Mouse (Mus musculus) hematopoietic stem cell, adult 5-6 weeks (primary cell): ENCODE measurements around the gene Eri3. TPM values are rescaled to one million over a fixed set of nuclear protein-coding genes. Genes with fewer than 3 reads are reported as not detected.

Experiments used
- ATAC-seq, 2 experiments: fragments of 125-278 bp in 1 of 2; replicated peaks in 1 of 2; 2 replicates each; pipeline ENCODE4 v1.8.0; 2016 to 2017; ENCODE audit warnings: inconsistent platforms in 2 of 2, mild to moderate bottlenecking in 2 of 2, moderate number of reproducible peaks in 2 of 2, low read depth in 1 of 2, moderate TSS enrichment in 1 of 2; ENCODE audit not compliant: low FRiP score in 2 of 2, poor library complexity in 2 of 2, severe bottlenecking in 2 of 2, insufficient read depth in 1 of 2, low TSS enrichment in 1 of 2
- total RNA-seq: library from RNA; stranded (forward); fragments of 172-1452, 232-1000 nt; gene quantifications from 2 replicates; pipeline ENCODE4 v1.2.3, GENCODE M21; 2017

Eri3 gene
- total RNA-seq, 1 experiment from 2014 or later, result 28.2 TPM

DNA sequence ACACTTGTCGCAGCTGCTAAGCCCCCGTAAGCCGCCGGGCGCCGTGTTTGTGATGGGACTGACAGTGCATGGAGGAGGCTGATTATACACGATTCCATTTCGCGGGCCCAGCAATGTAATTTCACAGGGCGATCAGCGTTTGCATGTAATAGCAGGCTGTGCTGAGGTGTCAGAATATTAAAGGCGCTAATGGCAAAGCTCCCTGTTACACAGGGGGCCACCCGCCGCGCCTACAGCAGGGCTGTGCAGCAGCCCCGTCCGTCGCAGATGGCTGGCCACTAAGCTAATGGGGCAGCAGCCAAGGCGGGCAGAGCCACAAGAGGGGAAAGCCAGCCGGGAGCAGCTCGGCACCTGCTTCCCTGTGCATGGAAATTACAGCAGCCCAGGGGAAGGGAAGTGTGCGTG, 94.9 kb downstream of the Eri3 start:
- no peak for ATAC-seq

DNA sequence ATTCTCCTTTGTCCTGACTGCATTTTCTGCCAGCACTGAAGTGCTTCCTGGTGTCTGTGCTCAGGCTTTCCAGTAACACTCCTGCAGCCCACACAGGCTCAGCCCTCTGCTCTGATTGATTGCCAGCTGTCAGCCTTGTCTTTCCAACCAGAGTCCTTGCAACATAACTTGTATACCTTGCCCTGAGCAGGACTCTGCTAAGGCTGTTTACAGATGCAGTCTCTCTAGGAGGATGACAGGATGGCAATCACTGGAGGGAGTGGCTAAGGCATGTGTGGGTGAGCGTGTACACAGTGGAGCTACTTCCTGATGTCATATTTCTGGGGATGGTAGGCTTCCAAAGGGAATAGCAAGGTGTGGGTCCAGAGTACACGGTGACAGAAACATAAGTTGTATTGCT, 95.7 kb downstream of the Eri3 start:
- ATAC-seq, result no peak

DNA sequence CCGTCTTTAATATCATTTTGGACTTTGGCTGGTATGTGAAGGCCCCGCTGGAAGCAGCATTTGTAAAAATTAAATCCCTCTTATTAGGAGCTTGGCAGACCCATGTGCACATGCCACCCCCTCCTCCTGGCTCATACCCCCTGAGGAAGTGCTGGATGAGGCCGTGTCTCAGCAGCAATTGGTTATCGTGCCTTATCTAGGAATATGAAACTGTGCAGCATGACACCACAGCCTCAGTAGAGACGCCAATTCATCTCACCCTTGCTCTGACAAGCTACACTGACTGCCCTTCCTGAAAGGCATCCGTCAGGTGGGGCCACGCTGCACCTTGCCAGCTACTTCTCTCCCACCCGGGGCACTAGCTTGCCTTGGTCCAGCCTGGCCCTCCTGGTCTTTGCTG, 96.3 kb downstream of the Eri3 start:
- no peak for ATAC-seq

DNA sequence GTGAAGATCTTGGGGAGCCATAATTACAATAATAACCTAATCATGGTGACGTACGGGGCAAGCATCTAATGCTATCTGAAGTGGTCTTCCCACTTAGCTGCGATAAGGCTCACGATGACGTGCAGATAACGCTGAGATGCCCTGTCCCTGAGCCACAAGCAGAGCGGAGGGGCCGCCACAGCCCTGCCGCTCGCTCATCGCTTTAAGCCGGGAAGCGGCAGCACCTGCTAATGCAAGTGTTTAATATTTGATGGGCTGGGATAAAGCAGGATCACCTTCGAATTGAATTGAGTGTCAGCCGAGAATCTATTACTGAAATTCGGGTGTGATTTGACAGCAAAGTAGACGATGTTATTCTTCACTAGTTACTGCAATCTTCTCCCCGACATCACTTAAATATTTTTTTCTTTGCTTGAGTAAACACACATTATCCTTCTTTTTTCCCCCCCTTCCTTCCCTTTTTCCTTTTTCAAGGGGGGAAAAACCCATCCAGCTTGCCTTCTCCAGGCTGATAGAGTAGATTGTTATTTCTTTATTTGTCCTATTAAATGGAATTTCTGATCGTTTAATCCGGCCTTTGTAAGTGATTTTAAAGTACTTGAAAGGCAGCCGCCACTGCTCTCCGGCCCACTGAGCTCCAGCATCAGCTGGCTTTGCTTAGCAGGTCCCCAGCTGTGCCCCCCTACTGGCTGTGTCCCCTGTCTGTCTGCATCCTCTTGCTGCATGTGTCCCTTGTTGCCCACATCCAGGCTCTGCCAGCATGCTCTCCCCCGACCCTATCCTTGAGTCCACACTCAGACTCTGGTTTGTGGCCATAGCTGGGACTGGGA, 97.0 kb downstream of the Eri3 start:
- no peak for ATAC-seq

DNA sequence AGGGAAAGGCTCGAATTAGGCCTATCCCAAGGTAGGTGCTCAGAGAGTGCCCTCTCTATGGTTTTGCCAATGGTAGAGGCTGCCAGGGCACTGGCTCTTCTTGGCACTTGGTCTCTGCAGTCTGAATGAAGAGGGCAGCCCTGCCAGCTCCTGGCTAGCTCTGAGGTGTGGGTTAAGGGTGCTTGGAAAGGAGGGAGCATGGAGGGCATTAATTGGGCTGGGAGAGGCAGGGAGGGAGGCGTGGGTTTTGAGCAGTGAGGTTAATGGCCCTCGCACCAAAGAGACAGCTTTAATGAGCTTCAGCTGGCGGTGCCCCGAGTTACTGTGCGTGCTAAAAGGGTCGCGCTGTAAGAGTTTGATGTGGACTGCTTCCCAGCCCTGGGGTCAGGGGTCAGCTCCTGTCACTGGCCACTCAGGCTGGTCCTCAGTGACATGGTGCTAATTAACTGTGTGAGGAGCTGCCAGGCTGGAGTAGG, 101.5 kb downstream of the Eri3 start:
- ATAC-seq, result no peak

DNA sequence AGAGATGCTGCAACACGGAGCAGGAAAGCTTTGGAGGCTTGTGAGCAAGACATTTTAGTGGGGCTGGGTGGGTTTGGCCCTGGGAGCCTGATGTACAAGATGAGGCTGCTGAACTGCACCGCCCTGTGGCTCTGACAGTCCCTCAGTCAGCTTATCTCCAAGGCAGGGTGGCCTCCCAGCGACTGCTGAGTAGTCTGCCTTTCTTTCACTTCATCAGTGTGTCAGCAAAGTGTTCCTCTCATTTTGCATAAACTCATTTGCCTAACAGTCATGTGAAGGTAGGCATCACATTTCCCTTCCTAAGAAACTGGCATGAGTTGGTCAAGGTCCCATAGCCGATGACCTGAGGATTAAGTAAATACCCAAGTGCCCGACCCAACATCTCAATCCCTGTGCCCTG, 102.6 kb downstream of the Eri3 start:
- no peak for ATAC-seq

DNA sequence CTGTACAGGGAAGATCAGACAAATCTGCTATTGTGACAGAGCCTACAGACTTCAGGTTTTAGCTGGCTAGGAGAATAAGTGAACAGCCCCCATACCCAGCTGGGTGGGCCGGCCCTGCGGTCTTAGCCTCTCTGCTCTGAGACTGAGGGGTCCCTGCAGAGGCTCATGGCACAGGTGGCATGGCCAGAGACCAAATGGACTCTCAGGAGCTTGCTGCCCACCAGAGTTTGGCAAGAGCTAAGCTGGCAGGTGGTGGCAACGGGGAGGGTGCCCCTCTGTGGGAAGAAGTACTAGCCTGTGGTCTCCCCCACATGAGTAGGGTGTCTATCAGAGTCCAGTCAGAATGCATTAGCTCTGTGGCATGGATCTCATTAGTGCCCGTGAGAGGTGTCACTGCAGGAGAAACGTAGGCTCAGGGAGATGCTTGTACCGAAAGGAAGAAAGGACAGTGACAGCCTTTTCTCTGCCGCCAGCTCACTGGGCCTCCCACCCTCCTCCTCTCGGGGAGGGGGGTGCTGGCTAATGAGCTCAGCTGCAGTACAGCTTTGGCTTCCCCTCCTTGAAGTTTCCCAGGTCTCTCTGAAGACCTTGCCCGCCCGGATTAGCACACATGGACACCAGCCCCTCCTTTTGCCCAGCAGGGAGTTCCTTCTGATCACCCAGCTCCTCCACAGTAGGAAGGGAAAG, 104.0 kb downstream of the Eri3 start:
- no peak for ATAC-seq

DNA sequence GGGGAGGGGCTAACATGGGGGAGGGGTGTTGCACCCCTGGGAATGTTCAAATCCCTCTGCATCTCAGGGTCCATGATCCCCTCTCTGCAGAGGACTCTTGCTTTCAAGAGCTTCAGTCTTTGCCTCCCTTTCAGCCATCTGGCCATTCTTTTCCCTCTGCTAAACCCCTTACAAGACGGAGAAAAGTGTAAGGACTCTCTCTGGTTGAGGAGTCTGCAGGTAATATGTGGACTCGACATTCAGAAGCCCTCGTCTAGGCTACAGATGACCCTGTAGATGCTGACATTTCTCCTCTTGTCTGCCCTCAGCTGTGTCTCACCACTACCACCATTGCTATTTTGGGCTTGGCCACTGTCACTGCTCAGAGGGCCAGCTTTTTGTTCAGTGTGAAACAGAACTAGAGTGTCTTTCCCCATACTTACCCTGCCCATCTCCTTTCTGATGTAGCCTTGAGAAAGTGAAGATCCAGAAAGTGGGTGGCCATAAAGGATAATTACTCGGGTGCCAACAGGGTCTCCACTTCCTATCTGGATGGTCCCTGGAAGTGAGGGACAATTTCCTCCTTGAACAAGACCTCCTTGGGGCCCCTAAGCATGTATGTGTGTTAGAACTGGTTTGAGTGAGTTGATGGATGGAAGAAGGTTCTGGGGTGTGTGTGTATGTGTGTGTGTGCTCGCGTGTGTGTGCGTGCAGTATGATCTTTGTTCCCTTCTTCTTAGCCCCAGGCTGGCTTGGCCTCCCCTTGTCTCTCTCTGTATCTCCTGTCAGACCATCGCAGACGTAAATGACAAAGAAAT, 104.7 kb downstream of the Eri3 start:
- ATAC-seq, result no peak

DNA sequence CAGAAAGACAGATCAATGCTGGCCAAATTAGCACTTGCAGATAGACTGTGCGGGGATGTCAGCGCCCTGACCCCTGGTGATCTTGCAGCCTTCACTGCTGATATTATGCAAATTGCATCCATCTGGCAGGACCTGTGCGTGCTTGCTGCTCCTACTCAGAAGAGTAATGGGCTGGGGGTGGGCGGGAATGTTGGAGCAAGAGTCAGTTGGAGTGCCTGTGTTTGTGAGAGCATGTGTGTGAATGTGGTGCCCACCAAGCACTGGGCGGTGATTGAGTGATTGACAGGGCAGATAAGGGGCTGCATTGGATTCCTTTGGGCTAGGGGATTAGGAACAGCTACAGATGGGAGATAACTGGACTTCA, 105.3 kb downstream of the Eri3 start:
- no peak for ATAC-seq

DNA sequence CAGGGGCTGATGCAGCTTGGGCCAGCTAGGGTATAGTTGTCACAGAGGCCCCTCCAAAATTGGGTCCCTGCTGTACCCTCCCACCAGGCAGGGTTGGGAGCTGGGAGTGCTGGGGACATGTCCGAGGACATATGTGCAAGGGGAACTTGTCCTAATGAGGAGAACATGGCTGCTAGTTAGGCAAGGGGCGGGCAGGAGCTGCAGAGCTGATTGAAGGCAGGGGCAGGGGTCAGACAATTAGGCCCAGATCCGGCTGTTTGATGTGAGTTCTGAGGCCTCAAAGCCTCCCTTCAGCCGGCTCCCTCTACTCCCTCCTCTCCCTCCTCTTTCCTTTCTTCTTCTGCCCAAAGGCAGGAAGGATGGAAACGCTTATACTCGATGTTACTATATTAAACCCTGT, 106.8 kb downstream of the Eri3 start:
- ATAC-seq, result no peak

DNA sequence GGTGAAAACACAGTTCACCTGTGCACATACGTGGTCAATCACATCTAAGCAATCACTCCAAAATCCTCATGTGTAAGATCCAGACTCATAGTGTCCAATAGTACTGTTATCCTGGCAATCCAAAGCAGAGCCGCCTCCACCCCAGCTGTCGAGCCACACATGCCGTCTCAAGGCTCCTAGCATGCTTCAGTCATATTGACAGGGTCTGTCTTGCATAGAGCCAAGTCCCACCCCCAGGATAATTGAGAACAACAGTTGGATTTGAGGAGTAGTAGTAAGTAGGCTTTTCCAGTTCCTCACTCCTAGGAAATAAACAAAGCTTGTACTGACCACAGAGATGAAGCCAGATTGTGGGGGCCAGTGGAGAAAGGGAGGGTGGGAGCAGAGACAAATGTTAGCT, 107.5 kb downstream of the Eri3 start:
- no peak for ATAC-seq

DNA sequence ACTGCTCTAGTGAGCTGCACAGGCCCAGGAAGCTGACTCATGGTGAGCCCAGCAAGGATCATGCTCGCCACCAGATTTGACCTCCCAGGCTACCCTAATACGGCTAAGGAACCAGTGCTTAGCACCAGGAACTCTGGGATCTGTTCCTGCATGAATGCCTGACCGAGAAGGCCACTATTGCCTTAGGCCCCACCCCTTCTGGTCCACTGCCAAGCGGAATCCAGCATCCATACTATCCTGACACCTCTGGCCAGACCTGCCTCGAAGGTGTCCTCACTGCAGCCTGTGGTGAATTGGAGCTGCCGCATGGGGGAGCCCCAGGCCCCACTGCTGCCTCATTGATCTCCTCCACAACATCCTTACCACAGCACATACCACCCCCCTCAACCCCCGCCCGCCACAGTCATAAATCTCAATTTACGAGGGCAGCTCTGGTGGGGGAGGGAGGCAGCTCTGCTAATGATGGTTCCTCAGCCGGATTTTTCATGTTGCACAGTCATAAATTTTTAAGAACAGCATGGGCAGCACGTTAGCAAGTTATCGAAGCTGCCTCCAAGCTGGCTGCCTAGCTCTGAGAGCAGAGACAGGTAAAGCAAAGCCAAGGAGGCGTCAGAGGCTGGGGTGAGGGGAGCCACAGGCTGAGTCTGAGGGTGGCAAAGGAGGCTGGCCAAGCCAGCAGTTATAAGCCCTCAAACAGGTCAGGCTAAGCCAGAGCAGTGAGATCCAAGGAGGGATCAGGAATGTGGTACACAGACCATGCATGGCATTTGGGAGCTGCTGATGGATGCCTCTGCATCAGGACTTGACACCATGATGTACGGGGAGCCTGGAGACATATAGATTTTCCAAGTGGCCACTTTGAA, 108.6 kb downstream of the Eri3 start:
- ATAC-seq, result peak; percentile 80 to 89

DNA sequence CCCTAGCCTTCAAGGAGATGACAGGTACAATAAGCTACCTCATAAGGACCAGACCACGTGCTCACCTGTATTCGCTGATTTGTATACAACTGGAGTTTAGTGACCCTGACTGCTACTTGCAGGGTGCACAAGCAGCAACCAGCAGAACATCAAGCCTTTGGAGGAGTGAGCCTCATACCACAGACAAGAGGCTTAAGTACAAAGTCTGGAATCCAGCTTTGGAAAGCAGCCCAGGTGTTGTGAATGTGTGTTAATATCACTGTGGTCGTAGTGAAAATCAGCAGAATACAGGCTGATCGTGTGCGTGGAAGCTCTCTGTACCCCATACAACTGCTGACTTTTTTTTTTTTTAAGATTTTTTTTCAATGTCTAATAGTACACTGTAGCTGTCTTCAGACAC, 109.8 kb downstream of the Eri3 start:
- ATAC-seq, result no peak

DNA sequence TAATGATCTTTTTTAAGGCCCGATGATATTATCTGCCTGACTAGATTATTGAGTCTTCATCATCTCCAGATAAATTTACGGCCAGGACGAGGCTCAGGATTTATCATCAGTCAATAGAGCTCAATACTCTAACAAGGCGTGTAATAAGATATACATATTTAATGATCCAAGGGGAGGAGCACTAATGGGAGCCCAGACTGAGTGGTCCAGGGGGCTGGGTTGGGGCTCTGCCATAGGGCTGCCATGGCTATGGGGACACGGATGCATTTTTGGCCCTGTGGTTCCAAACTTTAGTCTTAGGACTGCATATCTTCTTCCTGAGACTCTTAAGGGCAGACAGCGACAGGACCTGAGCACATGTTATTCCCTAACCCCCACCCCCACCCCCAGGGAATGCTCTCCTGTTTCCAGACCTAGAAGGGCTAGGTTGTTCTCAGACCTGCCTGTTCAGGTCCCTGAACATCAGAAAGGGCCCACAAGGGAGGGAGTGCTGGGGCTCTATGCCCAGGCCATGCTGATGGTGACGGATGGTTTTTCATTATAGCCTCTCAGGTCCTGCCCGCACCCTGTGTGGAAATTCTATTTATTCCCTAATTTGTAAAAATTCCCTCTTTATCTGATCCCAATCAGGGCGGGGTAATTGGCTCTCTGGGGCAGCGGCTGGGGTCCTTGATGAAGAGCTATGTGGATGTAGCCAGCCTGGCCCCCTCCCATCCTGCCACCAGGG, 114.4 kb downstream of the Eri3 start:
- ATAC-seq, result no peak

DNA sequence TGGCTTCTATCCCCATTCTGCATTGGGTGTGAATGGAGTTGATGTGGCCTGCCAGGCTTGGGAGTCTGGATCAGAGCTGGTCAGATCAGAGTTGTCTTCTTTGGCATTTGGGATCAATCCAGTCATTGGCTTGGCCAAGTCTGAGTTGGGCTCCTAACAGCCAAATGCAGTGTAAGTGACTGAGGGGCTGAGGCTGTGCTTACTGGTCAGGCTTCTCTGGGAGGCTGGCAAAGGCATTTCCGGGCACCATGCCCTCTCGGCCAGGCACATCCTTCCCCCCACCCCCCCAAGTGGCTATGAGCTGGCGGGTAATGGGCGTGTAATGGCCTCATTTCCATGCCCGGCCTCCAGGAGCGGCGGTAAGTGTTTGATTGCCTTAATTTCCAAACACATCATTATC, 115.4 kb downstream of the Eri3 start:
- ATAC-seq, result no peak

DNA sequence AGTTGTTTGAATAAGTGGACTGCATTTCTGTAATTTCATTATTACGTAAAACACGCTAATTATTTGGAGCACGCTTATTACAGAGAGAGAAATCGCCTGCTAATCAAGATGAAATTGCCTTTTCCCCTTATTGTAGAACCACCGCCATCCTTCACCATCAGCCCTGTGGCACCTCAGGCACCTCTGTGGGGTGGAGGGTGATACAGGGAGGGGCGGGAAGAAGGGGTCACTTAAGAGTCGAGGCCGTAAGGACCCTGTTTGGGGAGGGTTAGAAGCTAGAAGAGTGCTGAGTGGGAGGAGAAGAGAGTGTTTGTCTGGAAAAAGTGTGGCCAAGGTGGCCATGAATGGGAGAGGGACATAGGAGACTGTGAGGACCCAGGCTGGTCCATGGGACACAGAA, 115.9 kb downstream of the Eri3 start:
- no peak for ATAC-seq

DNA sequence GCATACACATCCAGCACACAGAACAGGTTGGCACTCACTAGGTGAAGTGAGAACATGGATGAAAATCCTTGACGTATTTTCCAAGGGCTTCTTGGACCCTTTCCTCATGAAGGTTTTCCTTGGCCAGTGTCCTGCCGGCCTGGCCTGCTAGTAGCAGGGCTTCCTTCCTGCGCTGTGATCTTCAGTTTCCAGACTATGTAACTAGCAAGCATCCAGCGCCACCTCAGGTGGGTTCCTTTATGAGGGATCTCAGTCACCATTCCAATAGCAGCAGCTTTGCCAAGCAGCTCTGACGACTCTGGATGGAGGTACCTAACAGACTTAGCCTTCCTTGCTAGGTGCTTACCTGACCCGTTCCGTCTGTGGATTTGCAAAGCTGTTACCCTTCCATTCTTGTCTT, 119.7 kb downstream of the Eri3 start:
- no peak for ATAC-seq
